Mouse (Mus musculus) heart, embryonic 10.5 days (tissue): Measurements from ENCODE around the gene Ppid. TPM values are rescaled to one million over a fixed set of nuclear protein-coding genes. Genes with fewer than 3 reads are reported as not detected.
A peak's percentile ranks its signal among the peaks of the same experiment; 100 is the strongest.

Source experiments
- DNase-seq: peaks from one replicate; pipeline ENCODE4 v3.0.0-alpha.2; 2017; ENCODE audit warnings: low spot score
- H3K27ac ChIP-seq: fragments of 300-500 bp; sonication (generic); 2 replicates; pipeline ENCODE4 v1.5.1; 2016; ENCODE audit warnings: mild to moderate bottlenecking
- H3K27me3 ChIP-seq: fragments of 300-500 bp; sonication (generic); 2 replicates; pipeline ENCODE4 v1.6.1; 2016; ENCODE audit warnings: mild to moderate bottlenecking; ENCODE audit not compliant: poor library complexity, insufficient read depth, severe bottlenecking
- H3K36me3 ChIP-seq: fragments of 300-500 bp; sonication (generic); 2 replicates; pipeline ENCODE4 v1.6.1; 2016; ENCODE audit warnings: mild to moderate bottlenecking, moderate library complexity
- H3K4me1 ChIP-seq: fragments of 300-500 bp; sonication (generic); 2 replicates; pipeline ENCODE4 v1.6.1; 2016; ENCODE audit warnings: mild to moderate bottlenecking
- H3K4me3 ChIP-seq: fragments of 300-500 bp; sonication (generic); 2 replicates; pipeline ENCODE4 v1.5.1; 2016; ENCODE audit warnings: mild to moderate bottlenecking, moderate library complexity
- H3K9me3 ChIP-seq: fragments of 300-500 bp; sonication (generic); 2 replicates; pipeline ENCODE4 v1.6.1; 2016; ENCODE audit warnings: mild to moderate bottlenecking, moderate library complexity
- WGBS: fragments of 180-500 bp; shearing (Covaris S2); methylation state at CpG from one replicate; pipeline ENCODE4 v1.1.7; 2016; 5-methylcytosine and 5-hydroxymethylcytosine counted together
- polyA plus RNA-seq: library from polyadenylated mRNA; unstranded; fragments of >200 nt; fragmentation: Nextera tagmentation; extraction: Ambion mirVana; gene quantifications from 2 replicates; pipeline ENCODE4 v1.2.1, GENCODE M21; 2016

The Ppid gene
- polyA plus RNA-seq, 1 experiment from 2014 or later, result 186 TPM

- H3K9me3 ChIP-seq, result no peaks in the 10 kb centered on the region
- no peak overlapping the region for H3K27ac ChIP-seq
- DNase-seq, result no peak
- peaks cover 14% of the 10 kb centered on the region for H3K4me1 ChIP-seq
- H3K36me3 ChIP-seq, result no peaks in the 10 kb centered on the region
- peak overlapping the region; percentile 5; the same call in 1 of the 2 replicates for H3K4me3 ChIP-seq
- no peaks in the 10 kb centered on the region for H3K27me3 ChIP-seq
- WGBS, result 23% methylated on average over 5 of the region's 5 CpGs
These were observed 14.3 kb upstream of the Ppid start for GRCm38 (mm10) chr3:79576865-79577264.

DNA sequence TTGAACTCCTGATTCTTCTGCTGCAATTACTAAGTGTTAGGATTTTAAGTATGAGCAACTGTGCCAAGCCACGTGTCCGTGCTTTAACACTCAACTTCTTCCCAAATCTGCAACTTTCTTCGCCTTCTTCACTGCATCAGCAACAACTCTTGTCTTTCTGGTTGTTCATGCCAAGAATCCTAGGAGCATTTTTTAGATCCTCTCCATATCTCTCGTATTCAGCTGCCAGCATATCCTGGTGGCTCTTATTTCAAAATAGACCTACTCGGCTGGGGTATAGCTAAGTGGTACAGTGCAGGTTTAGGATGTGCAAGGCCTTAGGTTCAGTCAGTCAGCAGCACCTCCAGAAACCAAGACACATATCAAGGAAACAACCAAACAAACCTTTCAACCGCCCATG, 13.5 kb upstream of the Ppid start:
- WGBS, result 85% methylated on average over 6 of the region's 6 CpGs
- no peaks in the 10 kb centered on the region for H3K36me3 ChIP-seq

GRCm38 (mm10) chr3:79578164-79578563, 13.0 kb upstream of the Ppid start:
- no peak overlapping the region for H3K27ac ChIP-seq
- no peak for DNase-seq
- 74% methylated on average over 6 of the region's 6 CpGs for WGBS
- H3K27me3 ChIP-seq, result no peaks in the 10 kb centered on the region
- no peaks in the 10 kb centered on the region for H3K36me3 ChIP-seq
- H3K9me3 ChIP-seq, result no peaks in the 10 kb centered on the region
- H3K4me3 ChIP-seq, result no peak overlapping the region
- peaks cover 14% of the 10 kb centered on the region for H3K4me1 ChIP-seq

More for the DNA sequence above, 13.5 kb upstream of the Ppid start:
- no peak for DNase-seq
- Histone ChIP-seq H3K4me3 (no peak overlapping the region), H3K9me3 (no peaks in the 10 kb centered on the region), H3K27ac (no peak overlapping the region), H3K4me1 (peaks cover 14% of the 10 kb centered on the region), H3K27me3 (no peaks in the 10 kb centered on the region)

DNA sequence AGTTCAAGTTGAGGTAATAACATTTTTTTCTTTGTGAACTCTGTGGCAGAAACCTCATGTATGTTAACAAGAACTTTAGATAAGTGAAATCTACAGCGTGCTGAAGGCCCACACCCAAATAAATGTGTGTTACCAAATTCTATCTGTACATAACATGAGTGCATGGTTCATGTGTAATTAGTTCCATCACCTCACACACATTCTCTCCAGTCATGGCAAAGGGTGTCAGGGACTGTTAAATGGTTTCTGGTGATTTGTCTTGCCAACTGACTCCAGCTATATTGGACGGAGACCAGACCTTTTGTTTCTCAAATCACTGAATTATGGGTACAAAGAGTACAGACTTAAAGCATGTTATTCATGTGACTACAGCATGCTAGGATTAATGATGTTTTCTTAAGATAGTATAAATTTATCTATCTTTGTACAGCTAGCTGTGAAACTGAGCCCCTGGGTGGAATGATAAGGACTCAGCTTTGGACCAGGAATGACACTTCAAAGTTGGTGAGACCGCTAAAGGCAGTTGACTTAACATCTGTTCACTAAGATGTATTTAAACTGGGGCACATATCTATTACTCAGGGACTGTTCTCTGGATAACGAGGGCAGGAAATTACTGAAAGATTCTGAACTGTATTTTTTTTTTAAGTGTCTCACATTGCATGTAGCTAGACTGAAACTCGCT, 11.1 kb upstream of the Ppid start:
- WGBS, result 61% methylated on average over 5 of the region's 5 CpGs
- Histone ChIP-seq H3K4me1 (peaks cover 14% of the 10 kb centered on the region), H3K27me3 (no peaks in the 10 kb centered on the region), H3K36me3 (no peaks in the 10 kb centered on the region), H3K27ac (no peak overlapping the region), H3K9me3 (no peaks in the 10 kb centered on the region), H3K4me3 (no peak overlapping the region)
- DNase-seq, result no peak

- H3K9me3 ChIP-seq, result no peaks in the 10 kb centered on the region
- H3K27ac ChIP-seq, result no peak overlapping the region
- WGBS, result 5% methylated on average over 6 of the region's 6 CpGs
These were observed 4.3 kb upstream of the Ppid start for GRCm38 (mm10) chr3:79586804-79587203.

GRCm38 (mm10) chr3:79589671-79590070, 1.5 kb upstream of the Ppid start:
- no peak overlapping the region for H3K27ac ChIP-seq
- WGBS, result 78% methylated on average over 2 of the region's 2 CpGs
- H3K36me3 ChIP-seq, result peaks cover 14% of the 10 kb centered on the region
- peaks cover 6% of the 10 kb centered on the region; the same call in 1 of the 2 replicates for H3K4me1 ChIP-seq
- no peaks in the 10 kb centered on the region for H3K9me3 ChIP-seq
- no peaks in the 10 kb centered on the region for H3K27me3 ChIP-seq
- DNase-seq, result no peak
- no peak overlapping the region for H3K4me3 ChIP-seq

More at GRCm38 (mm10) chr3:79586804-79587203, 4.3 kb upstream of the Ppid start:
- no peak overlapping the region for H3K4me3 ChIP-seq
- H3K36me3 ChIP-seq, result no peaks in the 10 kb centered on the region
- H3K4me1 ChIP-seq, result no peaks in the 10 kb centered on the region
- no peaks in the 10 kb centered on the region for H3K27me3 ChIP-seq
- peak; percentile 94 for DNase-seq

DNA sequence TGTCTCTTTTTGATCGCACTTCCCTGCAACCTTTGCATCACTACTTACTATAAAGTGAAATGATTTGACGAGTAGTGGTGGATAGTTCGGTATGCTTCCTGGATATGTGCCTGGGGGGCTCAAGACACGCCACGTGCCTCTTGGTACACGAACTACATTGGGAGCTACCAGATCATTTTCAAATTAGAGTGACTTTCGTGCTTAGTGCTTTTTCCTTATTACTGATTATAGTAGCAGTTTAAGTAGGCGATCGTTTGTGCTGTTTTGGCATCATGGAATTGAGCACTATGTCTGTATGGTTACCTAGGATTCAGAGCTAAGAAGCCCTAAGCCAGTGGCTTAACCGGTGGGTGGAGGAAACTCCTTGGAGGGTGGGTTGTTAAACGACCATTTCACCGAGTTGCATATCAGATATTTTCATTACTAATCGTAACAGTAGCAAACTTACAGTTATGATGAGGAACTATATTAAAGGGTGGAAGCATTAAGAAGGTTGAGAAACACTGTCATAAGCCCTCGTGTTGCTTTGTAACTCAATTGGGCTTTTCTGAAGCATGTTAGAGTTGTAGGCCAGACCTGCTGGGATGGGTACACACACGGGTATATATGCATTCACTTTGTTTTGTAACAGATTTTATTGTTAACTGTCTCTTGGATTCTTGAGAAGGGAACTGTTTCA, 790 bp downstream of the Ppid start:
- 5% methylated on average over 15 of the region's 15 CpGs for WGBS
- peak overlapping the region; percentile 69 for H3K4me3 ChIP-seq
- H3K27me3 ChIP-seq, result no peaks in the 10 kb centered on the region
- no peaks in the 10 kb centered on the region for H3K9me3 ChIP-seq
- DNase-seq, result no peak
- peaks cover 6% of the 10 kb centered on the region; the same call in 1 of the 2 replicates for H3K4me1 ChIP-seq
- peak overlapping the region; percentile 89 for H3K27ac ChIP-seq
- H3K36me3 ChIP-seq, result peaks cover 35% of the 10 kb centered on the region

DNA sequence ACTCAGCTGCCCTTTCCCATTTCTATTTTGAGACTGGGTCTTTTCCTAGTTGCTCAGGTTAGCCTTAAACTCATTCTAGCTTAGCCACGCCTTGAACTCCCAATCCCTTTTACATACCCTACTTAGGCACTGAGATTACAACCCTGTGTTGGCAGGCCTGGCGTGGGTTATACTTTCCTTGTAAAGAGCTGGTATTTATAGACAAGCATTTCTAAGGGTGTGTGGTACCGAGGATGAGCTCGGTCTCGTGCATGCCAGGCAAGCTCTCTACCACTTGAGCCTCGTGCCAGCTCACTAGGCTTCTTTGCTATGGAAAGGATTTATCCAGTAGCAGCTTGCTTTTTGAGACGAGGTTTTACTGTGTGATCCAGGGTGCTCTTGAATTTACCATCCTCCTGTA, 4.3 kb downstream of the Ppid start:
- Histone ChIP-seq H3K9me3 (no peaks in the 10 kb centered on the region), H3K4me3 (no peak overlapping the region), H3K36me3 (peaks cover 71% of the 10 kb centered on the region), H3K27ac (no peak overlapping the region), H3K27me3 (no peaks in the 10 kb centered on the region), H3K4me1 (peaks cover 6% of the 10 kb centered on the region; the same call in 1 of the 2 replicates)
- 90% methylated on average over 7 of the region's 7 CpGs for WGBS
- no peak for DNase-seq

- H3K27ac ChIP-seq, result no peak overlapping the region
- peaks cover 73% of the 10 kb centered on the region for H3K36me3 ChIP-seq
- no peaks in the 10 kb centered on the region for H3K9me3 ChIP-seq
- H3K4me3 ChIP-seq, result no peak overlapping the region
- WGBS, result 94% methylated on average over 2 of the region's 2 CpGs
- DNase-seq, result no peak
- H3K27me3 ChIP-seq, result no peaks in the 10 kb centered on the region
- no peaks in the 10 kb centered on the region for H3K4me1 ChIP-seq
These were observed 18.7 kb downstream of the Ppid start for GRCm38 (mm10) chr3:79609886-79610285.

DNA sequence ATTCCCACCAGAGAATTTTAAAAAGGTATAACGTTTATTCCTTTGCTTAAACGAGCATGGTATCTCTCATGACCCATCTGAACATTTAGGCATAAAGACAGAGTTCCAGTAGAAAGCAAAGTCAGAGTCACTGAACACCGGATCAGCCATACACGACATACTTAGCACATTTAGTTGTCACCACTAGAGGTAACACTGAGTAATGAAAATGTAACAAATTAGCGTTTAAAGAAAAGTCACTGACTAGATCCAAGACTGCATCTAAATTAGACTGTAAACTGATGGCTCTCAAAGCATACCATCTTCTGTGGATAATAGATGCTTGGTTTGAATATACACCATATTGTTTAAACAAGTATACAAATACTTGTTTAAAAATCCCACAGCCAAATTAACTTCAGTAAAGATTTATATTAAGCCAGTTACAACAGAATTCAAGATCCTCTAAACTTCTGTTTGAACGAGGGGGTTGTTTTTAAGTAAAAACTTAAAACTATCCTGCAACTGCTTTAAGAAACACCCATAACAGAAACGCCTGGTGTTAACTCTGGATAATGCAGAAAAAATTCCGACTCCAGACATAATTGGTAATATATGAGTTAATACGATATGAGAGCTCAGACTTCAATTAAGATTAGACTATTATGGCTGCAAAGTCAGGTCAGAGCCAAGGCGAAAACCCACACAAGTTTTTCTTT, 36.5 kb downstream of the Ppid start:
- Histone ChIP-seq H3K27ac (peak overlapping the region; percentile 90), H3K9me3 (no peaks in the 10 kb centered on the region), H3K4me1 (peaks cover 7% of the 10 kb centered on the region; the same call in 1 of the 2 replicates), H3K36me3 (peaks cover 20% of the 10 kb centered on the region), H3K27me3 (no peaks in the 10 kb centered on the region), H3K4me3 (peak overlapping the region; percentile 79)
- 29% methylated on average over 10 of the region's 10 CpGs for WGBS
- no peak for DNase-seq

DNA sequence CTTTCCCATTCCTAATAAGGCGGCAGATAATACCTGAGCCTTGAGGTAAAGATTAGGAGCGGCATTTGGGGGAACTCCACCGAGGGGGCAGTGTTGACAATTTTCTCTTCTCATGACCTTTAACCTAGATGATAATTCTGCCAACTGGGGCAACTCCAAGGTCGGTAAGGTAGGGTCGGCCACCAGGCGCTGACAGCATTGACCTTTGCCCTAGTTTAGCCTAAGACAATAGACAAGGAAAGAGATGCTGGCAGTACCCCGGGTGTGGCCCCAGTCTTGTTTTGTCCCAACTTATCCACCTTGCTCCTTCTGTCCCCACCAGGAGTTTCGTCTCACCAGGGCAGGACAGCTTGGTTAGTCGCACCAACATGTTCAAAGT, 37.0 kb downstream of the Ppid start:
- no peaks in the 10 kb centered on the region for H3K9me3 ChIP-seq
- peaks cover 19% of the 10 kb centered on the region for H3K36me3 ChIP-seq
- peaks cover 7% of the 10 kb centered on the region; the same call in 1 of the 2 replicates for H3K4me1 ChIP-seq
- peak overlapping the region; percentile 79 for H3K4me3 ChIP-seq
- no peak for DNase-seq
- no peaks in the 10 kb centered on the region for H3K27me3 ChIP-seq
- peak overlapping the region; percentile 90 for H3K27ac ChIP-seq
- WGBS, result 1% methylated on average over 9 of the region's 9 CpGs

DNA sequence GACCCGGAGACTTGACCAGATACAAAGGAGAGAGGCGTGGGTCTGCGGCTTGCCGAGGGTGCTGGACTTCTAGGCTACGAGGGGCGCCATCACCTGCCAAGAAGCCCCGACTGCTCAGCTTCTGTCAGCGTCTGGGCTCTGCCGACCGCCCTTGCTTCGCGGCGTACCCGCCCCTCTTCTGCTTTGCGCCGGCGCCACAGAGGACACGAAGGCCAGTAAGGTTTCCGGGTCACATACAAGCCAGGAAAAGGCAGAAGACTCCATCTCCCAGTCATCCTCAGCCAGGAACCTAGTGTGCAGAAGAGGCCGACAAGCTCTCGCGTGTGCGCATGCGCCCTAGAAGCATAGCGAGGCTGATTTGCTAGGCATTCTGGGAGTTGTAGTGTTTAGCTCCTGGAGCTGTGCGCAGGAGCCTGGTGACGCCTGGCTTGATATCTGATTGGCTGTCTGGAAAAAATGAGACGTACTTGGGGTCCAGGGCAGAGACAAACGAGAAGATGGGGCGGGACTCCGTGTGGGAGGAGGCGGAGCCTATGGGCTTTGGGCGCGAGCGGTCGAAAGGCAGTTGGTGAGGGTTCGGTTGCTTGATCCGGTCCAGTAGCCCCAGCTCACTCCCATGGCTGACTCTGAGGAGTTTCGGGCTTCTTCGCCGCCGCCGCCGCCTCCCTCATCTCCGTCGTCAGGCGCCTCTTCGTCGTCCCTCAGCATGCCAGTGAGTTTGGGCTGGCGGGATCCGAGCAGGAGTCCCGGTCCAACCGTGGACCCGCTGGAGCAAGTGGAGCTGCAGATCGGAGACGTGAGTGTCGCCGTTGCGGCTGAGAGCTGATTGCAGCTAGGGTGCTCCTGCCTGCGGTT, 37.6 kb downstream of the Ppid start, which contains the start of gene 4930579G24Rik:
Gene 4930579G24Rik (plus strand): TSS at position 519 of the 855 bp plus-strand sequence.
- no peaks in the 10 kb centered on the region for H3K9me3 ChIP-seq
- peak within 1 kb of the TSS; percentile 79 for H3K4me3 ChIP-seq
- peaks cover 25% of the 10 kb centered on the region for H3K36me3 ChIP-seq
- WGBS, result under 1% methylated on average over 60 of the region's 60 CpGs
- H3K27me3 ChIP-seq, result no peaks in the 10 kb centered on the region
- peaks cover 7% of the 10 kb centered on the region; the same call in 1 of the 2 replicates for H3K4me1 ChIP-seq
- H3K27ac ChIP-seq, result peak within 1 kb of the TSS; percentile 90
- DNase-seq, result peak; percentile 100
